Mouse (Mus musculus): Measurements from ENCODE around the gene Daxx.
A peak's percentile ranks its signal among the peaks of the same experiment; 100 is the strongest.
"Not testable (repeated sequence)": the region's sequence is repeated elsewhere in the genome, so short reads cannot be mapped to it uniquely, and the experiment has no call there.

Gene Daxx

GRCm38 (mm10) chr17:33903911-33904651 is 5.1 kb upstream of the Daxx start:
- DNase-seq, result not testable (repeated sequence)

- DNase-seq, result not testable (repeated sequence)
Measured at GRCm38 (mm10) chr17:33904835-33905234, 4.4 kb upstream of the Daxx start, which contains the start of gene Platr17. Gene Platr17 (plus strand): TSS chr17:33905135.

DNA sequence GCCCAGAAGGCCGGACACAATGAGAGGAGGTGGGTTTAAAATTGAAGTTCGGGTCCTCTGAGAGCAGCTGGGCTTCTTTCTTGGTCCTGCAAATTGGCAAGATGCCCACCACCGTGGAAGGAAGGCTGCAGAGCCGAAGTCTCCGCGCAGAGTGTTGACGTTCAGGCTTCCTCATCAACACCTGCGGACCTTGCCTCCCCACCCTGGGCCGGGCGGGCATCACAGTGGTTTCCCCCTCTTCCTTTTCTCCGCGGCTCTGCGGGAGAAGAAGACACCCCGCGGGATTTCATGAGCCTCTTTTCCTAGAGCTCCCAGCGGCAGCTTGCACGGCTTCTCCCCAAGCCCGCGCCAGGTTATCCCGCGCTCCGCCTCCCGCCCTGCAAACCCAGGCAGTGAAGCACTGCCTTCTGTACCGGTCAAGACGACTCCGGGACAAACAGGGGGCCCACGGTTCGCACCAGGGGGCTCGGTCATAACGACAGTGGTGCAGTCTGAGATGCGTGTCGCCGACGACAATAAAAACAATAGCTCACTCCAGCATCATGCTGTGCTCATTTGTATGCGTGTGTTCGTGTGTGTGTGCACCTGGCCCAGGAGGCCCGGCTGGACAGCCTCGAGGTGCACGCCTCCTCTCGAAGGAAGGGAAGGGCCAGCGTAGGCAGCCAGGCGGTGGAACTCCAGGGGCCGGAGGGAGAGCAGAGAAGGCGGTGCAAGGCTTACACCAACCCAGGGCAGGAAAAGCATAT is 710 bp upstream of the Daxx start:
- peak; percentile 60 to 74 for DNase-seq

DNA sequence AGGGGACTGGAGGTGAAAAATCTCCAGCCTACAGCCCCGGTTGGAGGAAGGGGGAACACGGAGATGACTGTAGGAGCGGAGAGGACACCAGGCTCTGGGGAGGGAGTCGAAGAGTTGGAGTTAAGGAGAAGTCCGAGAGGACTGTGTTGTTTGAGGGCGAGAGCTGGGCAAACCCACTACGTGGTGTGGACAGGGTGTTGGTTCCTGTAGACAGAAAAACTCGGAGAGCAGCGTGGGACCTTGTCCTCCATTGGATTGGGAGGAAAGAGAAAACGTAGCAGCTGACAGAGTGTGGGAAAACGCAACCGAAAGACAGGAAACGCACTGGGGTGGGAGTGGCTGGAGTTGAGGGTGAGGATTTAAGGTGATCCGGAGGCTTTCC is 646 bp downstream of the Daxx start:
- peak; percentile 55 to 70 for DNase-seq

GRCm38 (mm10) chr17:33910346-33911051 is 1.3 kb downstream of the Daxx start:
- no peak for DNase-seq

- no peak for DNase-seq
Measured at GRCm38 (mm10) chr17:33911052-33911812, 2.0 kb downstream of the Daxx start.

DNA sequence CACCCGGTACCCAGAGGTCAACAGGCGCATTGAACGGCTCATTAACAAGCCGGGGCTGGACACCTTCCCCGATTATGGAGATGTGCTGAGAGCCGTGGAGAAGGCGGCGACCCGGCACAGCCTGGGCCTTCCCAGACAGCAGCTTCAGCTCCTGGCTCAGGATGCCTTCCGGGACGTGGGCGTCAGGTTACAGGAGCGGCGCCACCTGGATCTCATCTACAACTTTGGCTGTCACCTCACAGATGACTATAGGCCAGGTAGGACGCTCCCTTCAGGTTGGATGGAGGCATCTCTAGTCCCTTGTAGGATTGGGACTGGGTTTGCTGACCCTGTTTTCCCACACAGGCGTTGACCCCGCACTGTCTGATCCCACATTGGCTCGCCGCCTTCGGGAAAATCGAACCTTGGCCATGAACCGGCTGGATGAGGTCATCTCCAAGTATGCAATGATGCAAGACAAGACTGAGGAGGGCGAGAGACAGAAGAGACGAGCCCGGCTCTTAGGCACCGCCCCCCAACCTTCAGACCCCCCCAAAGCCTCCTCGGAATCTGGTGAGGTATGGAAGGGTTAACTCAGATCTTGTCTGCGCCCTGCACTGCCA is 2.7 kb downstream of the Daxx start:
- DNase-seq, result no peak

DNA sequence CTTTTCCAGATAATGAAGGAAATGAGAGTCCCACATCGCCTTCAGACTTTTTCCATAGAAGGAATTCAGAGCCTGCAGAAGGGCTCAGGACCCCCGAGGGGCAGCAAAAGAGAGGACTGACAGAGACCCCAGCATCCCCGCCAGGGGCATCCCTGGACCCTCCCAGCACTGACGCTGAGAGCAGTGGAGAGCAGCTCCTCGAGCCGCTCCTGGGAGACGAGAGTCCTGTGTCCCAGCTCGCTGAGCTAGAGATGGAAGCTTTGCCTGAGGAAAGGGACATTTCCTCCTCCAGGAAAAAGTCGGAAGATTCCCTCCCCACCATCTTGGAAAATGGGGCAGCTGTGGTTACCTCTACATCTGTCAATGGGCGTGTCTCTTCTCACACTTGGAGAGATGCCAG is 4.0 kb downstream of the Daxx start:
- DNase-seq, result no peak

DNA sequence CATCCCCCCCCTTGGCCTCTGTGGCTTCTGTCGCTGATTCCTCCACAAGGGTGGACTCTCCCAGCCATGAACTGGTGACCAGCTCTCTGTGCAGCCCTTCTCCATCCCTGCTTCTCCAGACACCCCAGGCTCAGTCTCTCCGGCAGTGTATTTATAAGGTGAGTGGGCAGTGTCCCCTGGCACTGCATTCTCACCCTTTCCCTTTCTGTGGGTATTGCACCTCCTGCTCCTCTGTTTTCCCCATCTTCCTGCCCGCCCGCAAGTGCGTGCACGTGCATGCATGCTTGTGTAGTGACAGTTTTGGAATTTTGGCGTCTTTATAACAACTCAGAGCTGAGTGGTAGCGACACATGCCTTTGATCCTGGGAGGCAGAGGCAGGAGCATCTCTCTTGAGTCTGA is 4.7 kb downstream of the Daxx start:
- DNase-seq, result no peak

- DNase-seq, result no peak
Measured at GRCm38 (mm10) chr17:33914969-33915391, 5.8 kb downstream of the Daxx start.

DNA sequence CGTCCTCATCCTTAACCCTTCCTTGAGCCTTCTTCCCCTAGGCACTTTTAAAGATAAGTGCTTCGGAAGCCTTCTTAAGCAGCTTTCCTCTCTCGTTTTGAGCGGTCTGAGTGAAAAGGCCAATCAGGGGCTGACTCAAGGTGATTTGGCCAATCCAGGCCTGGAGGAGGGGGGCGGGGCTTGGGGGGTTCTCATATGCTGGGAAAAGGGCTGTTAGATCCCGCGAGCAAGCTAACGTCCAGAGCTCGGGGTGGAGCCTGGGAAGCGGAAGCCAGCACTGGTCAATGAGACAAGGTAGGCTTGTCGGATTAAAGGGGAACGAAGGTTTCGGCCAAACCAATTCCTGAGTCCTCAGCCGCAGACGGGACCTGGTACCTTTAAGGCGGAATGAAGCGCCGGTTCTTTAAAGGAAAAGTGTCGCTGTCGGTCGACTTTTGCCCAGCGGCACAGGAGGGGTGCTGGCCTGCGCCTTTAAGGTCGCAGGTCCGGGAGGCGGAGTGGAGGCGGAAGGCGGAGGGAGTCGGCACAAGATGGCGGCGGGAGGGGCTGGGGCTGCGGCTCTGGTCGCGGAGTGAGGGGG is 6.5 kb downstream of the Daxx start, which contains the start of the genes Tapbp and Zbtb22:
Gene Tapbp, plus strand, starts transcription at position 229 of the 580 bp plus-strand sequence.
Gene Zbtb22, plus strand, starts transcription at position 234 of the 580 bp plus-strand sequence.
- DNase-seq, result peak; percentile 97 to 99

- DNase-seq, result no peak
Measured at GRCm38 (mm10) chr17:33916294-33916693, 7.1 kb downstream of the Daxx start.

DNA sequence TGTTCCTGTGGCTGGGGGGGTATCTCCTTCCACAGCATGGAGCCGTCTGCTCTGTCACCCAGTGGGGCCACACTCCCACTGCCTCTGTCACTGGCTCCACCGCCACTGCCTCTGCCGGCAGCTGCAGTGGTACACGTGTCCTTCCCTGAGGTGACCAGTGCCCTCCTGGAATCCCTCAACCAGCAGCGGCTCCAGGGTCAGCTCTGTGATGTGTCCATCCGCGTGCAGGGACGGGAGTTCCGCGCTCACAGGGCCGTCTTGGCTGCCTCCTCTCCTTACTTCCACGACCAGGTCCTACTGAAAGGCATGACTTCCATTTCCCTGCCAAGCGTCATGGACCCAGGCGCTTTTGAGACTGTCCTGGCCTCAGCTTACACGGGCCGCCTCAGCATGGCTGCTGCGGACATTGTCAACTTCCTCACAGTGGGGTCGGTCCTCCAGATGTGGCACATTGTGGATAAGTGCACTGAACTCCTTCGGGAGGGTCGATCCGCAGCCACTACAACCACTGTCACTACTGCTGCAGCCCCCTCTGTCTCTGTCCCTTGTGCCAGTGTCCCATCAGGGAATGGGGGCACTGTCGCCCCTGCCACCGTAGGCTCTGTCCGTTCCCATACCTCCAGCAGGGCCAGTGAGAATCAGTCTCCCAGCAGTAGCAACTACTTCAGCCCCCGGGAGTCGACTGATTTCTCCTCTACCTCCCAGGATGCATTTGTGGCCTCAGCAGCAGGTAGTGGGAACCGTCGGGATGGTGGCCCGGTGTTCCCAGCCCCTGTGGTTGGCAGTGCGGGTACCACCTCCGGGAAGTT is 7.8 kb downstream of the Daxx start:
- peak in 1 of 2 experiments; percentile 41 for DNase-seq

DNA sequence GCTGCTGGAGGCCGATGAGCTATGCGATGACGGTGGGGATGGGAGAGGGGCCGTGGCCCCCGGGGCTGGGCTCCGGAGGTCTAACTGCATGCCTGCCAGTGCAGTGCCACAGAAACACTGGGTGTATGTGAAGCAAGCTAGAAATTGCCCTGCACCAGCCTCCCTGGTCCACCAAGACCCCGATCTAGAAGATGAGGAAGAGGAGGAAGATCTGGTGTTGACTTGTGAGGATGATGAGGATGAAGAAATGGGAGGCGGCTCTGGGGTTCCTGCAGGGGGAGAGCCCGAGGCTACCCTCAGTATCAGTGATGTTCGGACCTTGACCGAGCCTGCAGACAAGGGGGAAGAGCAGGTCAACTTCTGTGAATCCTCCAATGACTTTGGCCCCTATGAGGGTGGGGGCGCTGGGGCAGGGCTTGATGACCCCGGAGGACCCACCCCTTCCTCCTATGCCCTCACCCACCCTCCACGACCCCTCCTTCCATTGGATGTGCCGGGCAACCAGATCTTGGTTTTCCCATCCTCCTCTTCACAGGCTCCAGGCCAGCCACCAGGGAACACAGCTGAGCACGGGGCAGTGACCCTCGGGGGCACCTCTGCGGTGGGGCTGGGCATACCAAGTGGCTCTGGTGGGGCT is 8.6 kb downstream of the Daxx start:
- DNase-seq, result no peak

GRCm38 (mm10) chr17:33918293-33919203 is 9.3 kb downstream of the Daxx start:
- DNase-seq, result peak; percentile 30 to 37

DNA sequence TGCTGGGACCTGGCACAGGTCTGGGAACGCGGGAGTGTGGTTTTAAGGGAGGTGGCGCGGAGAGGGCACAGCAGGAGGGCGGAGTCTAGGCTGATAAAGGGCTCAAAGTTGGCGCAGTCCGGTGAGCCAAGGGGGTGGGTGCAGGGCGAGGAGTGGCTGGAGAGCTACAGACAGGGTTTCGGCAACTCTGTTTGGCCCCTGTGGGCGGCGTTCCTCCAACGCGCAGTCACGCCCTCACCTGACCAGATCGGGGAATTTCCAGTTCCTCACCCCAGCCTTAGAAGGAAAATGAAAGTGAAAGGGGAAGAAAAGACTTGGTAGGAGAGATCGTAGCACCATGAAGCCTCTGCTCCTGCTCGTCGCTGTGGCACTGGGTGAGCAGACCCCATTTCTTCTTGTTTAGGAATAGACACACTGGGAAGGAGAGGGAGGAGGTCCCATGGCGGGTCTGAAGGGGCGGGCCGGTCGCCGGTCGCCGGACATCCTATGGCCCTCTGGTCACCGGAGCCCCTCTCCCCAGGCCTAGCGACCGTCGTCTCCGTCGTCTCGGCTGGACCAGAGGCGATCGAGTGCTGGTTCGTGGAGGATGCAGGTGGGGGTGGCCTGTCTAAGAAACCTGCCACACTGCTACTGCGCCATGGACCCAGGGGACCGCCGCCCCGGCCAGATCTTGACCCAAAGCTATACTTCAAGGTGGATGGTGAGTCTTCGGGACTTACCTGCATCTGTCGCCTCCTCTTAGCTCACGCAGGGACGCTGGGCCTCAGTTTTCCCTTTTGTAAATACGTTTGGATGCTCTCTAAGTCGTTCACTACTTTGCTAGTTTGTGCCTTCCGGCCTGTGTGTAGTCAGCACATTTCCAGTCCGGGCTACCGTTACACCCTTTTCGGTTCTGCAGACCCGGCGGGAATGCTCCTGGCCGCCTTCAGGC is 10.4 kb downstream of the Daxx start:
- peak; percentile 81 to 89 for DNase-seq

DNA sequence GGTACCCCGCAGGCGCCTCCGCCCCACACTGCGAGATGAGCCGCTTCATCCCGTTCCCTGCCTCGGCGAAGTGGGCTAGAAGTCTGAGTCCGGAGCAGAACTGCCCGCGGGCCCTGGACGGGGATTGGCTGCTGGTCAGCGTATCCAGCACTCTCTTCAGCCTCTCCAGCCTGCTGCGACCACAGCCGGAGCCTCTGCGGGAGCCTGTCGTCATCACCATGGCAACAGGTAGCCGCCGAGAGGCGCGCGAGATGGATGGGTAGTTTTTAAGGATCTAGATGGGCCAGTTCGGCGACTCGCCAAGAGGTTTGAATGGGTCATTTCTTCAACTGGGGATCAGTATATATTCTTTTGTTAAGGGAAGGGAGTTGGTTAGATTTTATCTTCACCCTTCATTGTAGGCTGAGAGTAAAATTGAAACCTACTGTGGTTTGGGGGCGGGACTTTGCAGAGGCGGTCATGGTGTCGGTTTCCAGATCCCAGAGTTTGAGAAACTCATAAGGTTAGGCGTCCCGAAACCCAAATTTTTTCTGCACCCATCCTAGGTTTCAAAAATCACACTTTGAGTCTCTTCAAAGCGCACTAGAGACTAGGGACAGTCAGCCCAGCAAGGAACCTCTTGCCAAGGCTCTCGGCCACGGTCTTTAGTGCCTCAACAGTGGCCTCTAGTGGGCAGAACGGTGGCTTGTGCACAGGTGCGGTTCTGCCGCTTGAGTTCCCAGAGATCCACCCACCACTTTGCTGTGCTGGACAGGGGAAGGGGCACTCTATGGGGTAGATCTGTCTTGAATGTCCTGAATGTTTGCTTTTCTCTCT is 11.3 kb downstream of the Daxx start:
- peak; percentile 91 to 93 for DNase-seq
